Mouse (Mus musculus) spleen, adult 2 months (tissue): Measurements from ENCODE around the gene Cdc42.

Experiments used
- CTCF ChIP-seq: fragments of 200-500 bp; IDR thresholded peaks from 2 replicates; pipeline ENCODE4 v1.5.1; 2011; ENCODE audit warnings: mild to moderate bottlenecking, inconsistent platforms; ENCODE audit not compliant: insufficient read depth, insufficient read length, insufficient replicate concordance; ENCODE audit errors: extremely low read depth
- POLR2A ChIP-seq: fragments of 200-500 bp; IDR thresholded peaks from 2 replicates; pipeline ENCODE4 v1.6.1; 2011; ENCODE audit warnings: low read depth, low read length, inconsistent platforms

DNA sequence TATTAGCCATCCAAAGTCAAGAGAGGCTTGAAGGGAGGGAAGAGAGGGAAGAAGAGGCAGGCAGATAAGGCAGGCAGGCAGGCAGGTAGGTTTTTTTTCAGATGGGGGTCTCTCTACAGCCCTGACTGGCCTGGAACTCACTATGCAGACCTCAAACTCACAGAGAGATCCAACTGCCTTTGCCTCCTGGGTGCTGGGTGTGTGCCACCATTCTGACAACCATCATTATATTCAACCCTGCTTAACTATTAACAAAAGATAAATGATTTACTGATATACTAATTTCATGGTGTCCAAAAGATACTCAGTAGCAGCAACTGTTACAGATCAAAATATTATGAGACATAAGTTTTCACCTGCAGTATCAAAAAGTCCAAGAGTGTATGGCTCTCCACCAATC is 25.5 kb downstream of the Cdc42 start:
- TF ChIP-seq CTCF = no peak
- no peak for TF ChIP-seq POLR2A
